Mouse (Mus musculus) T-helper 1 cell (primary cell): ENCODE measurements around the gene Krt76.

Experiments
- in situ Hi-C: fragments of 300-600 bp; cut with MboI, MseI; formaldehyde crosslinking; loops from one replicate; pipeline ENCODE4 v1.15.1; 2025; ENCODE audit warnings: high pct_unique_total_duplicates

The Krt76 gene

DNA sequence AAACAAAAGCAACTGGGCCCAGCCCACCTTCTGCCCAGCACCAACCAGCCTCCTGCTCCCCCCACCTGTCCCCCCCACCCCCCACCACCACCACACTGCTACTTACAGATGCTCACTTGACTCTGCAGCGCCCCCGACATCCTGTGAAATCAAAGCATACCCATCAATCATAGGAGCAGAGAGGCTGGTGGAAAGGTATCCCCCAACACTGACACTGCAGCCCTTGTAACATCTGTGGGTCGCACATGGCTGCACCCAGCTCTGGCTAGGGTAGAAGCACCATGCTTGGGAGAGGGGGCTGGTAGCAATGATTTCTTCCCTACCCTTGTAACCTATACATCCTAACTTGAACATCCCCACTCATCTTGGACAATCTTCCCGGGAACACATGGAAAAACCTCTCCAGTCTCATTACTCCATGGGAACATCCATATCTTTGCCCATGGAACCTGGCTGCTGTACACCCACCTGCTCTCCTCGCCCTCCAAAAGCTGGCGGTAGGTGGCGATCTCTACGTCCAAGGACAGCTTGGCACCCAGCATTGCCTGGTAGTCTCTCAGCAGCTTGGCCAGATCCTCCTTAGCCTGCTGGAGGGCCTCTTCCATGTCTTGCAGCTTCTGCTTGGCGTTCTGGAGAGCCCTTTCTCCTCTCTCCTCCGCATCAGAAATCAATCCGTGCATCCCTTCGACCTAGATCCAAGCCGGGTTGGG, 32.1 kb downstream of the Krt76 start:
- in situ Hi-C loops, result no loop called here

DNA sequence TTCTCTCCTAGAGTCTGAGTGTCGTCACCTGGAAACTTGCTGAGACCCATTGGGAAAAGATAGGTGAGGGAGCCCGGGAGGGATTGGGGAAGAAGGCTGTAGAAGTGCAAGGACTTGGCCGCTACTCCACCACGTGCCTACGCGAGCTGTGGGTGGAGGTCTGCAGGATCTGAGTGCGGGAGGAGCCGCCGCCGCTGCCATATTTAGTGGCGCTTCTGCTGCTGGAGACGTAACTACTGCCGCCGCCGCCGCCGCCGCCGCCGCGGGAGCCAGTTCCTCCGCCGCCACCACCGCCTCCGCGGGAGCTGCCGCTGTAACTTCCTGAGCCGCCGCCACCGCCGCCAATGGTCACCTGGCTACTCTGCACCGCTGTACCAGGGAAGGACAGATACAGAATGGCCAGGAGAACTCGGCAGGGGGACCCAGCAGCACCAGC, 33.0 kb downstream of the Krt76 start:
- in situ Hi-C loops, result no loop called here

DNA sequence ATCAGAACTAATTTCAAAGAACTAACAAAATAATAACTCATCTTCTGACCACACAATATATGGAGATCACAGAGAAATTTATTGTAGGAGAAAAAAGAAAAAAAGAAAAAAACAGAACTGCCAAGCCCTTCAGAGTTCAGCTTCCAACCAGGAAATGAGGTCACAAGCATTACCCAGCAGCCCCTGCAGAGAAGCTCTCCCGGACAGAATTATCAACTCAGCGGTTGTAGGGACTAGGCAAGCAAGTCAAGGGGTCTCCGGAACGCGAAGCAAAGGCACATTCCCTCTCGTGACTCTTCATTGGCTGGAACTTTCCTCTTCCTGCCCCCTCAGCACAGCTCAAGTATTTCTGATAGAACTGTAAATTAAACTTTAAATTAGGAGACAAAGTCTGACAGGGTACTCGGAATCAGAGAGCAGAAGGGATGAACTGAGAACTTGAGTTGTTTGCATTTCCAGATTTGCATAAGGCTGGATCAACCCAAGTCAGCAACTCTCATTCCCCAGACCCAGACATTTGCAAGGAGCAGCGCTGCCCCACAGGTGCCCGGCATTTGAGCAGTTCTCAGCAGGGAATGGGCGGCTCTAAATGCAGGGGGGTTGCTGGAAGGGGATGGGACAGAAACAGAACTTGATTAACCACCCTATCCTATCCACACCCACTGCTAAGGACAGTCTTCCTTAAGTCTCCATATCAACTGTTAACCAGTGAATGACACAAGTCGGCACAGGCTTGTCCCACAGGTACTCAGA, 33.9 kb downstream of the Krt76 start:
- in situ Hi-C loops, result no loop called here

DNA sequence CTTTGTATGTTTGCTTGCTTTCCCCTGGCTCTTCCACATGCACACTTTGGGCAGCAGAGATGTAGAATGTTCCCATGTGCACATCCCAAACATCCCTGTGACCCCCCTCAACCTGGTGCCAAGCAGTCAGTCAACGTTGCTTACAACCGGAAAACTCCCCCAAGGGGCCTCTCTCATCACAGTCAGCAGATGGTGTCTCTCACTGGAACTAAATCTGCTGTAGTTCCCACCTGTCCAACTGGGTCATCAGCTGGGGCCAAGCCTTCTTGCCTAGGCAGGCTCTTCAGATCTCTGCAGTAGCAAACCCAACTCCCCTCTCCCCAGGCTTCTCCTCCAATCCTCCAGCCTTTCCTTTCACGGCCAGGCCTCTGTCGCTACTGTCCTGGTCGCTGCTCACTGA, 36.0 kb downstream of the Krt76 start:
- in situ Hi-C loops, result no loop called here

DNA sequence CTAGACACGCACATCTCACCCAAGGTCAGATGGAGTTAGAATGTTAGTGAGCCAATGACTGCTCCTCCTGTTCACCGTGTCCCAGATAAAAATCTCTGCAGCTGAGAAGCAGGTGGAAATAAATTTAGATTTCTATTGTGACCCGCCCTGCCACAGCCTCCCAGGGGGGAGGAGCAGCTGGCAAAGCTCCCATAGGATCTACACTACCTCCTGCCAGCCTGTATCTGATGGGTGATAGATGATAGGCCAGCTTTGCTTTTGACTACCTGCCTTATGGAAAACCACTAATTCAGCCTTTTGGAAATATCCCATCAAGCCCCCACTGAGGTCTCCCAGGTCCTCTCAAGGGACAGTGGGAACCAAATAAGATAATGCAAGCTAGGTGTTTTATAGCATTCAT, 37.0 kb downstream of the Krt76 start:
- in situ Hi-C loops, result no loop called here

DNA sequence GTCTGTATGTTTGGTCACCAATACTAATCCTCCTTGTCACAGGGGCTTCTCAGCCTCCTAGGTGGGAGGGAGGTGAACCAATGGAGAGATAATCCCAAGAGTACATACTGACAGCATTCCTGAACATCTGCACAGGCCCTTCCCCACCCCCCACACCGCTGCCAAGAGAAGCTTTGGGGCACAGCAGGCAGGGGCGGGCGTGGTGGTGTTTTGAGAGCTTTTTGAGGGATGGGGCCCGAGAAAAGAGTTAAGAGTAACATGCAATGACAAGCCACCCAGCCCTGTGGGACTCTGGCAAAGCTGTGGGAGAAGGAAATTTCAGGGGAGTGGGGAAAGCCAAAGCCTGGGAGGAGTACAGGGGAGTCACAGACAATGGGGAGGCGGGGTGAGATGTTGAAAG, 38.4 kb downstream of the Krt76 start:
- in situ Hi-C loops, result no loop called here

DNA sequence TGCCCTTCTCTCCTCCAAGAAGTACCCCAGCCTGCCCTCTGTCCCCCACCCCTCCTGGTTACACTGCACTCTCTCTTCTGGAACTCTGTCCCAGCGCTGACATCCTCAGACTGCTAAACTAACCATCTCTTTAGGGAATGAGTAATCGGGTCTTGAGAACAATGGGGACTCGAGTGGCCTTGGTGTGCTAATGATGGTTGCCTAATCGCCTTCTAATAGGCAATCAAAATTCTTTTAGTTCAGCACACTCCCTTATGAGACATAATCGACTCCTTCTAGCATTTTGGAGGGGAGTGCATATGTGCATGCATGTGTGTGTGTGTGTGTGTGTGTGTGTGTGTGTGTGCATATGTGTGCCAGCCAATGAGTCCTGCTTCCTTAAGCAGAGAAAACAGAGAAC, 40.1 kb downstream of the Krt76 start:
- in situ Hi-C loops, result no loop called here

DNA sequence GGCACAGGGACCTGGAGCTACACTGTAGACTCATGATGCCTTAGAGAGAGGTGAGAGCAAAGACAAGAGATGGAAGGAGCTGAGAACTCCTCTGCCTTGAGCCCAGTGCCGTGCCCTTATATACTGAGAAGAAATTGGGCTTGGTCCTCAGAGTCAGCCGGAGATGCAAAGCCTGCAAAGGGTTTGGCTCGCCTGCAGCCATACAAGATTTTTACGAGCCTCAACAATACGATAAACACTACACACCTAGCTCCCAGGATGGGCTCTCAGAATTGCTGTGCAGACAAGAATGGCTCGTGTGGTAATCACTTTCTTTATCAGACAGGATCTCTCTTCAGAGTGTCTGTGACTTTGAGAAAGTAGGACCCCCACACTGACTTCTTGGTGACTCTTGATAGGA, 42.0 kb downstream of the Krt76 start, which contains the start of gene Krt1:
Krt1 (minus strand) TSS at position 101 of the 400 bp plus-strand sequence.
- in situ Hi-C loops, result no loop called here

DNA sequence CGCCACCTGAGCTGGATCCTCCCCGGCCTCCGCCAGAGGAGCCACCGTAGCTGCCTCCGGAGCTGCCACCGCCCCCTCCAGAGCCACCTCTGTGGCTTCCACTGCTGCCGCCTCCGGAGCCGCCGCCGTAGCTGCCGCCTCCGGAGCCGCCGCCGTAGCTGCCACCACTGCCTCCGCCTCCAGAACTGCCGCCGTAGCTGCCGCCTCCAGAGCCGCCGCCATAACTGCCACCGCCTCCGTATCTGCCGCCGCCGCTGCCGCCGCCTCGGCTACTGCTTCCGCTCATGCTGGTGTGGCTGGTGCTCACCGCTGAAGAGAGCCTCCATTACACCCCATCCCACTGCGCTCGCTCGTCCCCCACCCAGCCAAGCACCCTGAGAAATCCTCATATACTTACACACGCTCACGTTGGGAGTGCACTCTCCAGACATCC, 46.7 kb downstream of the Krt76 start:
- in situ Hi-C loops, result no loop called here

DNA sequence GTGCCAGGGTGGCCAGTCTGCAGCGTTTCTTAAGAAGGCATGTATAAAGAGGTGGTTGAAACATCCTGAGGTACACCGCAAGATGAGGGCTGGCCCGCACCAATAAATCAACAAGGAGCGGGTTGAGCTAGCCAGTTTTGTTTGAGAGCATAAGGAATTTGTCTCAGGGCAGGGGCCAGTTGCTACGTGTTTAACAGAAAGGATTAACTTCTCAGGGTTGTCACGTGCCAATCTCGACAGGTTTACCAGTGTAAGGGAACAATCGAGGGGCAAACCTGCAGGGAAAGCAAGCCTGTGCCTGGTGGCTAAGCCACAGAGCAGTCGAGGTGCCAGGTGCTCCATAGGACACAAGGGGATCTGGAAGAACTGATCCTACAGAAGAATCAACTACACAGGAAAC, 49.5 kb downstream of the Krt76 start:
- in situ Hi-C loops, result no loop called here

DNA sequence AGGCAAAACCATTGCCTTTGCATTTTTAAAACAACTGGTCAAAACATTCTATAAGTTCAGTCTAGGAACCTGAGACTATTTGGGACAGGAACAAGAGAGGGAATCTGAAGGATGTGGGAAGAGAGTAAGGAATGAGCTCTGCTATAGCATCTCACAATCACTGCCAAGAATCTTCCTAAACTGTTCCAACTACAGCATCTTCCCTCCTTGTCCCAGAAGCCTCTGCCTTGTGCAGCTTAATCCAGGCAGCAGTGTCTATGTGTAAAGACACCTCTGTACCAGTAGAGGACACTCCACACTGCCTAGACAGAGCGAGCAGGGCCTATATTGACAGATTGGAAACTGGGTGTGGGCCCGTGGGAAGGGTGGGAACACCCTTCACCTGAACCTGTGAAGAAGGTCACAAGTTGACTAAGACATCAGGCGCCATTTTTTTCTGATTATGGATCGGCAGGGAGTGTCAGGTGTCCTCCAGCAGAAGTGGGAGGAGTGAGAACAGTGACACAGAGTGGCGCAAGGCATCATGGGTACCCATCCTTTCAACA, 57.9 kb downstream of the Krt76 start:
- in situ Hi-C loops, result no loop called here
